Comparison of ENCODE assay signal across 9 mouse cellular contexts in genomic region chr15:61102421-61103412, GRCm38 (mm10).
DNase-seq lines count a peak whose midpoint lies in the region; ATAC-seq and TF ChIP-seq lines count a peak whose summit lies in the region.
"Had no signal": no experiment of that assay in that cellular context is flagged by ENCODE, and none has a peak within 500 bp of the region (broad histone marks: within the 10 kb centered on the region; RNA-seq: fewer than 3 reads in every experiment).

No protein-coding gene starts in this region.

- H3K4me1 ChIP-seq in heart, postnatal 0 days (ENCODE audit: control insufficient read depth, insufficient read depth): no peaks in the 10 kb centered on the region
- H3K4me1 ChIP-seq in heart, embryonic 10.5 days: no peaks in the 10 kb centered on the region
- peaks cover 6% of the 10 kb centered on the region for H3K4me1 ChIP-seq in forebrain, embryonic 16.5 days (replicated peaks; ENCODE audit: control insufficient read depth, insufficient read depth, low read length)
- H3K4me1 ChIP-seq: limb, embryonic 12.5 days had no signal

- H3K27me3 ChIP-seq in heart, postnatal 0 days (ENCODE audit: control insufficient read depth, insufficient read depth, low read length): no peaks in the 10 kb centered on the region
- H3K27me3 ChIP-seq in heart, embryonic 10.5 days (ENCODE audit: insufficient read depth, poor library complexity, severe bottlenecking): no peaks in the 10 kb centered on the region
- H3K27me3 ChIP-seq in forebrain, embryonic 16.5 days (replicated peaks; ENCODE audit: control insufficient read depth, insufficient read depth, low read length): no peaks in the 10 kb centered on the region
- H3K27me3 ChIP-seq: limb, embryonic 12.5 days had no signal

- no peak for TF ChIP-seq EP300 in heart, postnatal 0 days (IDR thresholded peaks at IDR 0.05; ENCODE audit: low read depth)

- no peak overlapping the region for H3K4me3 ChIP-seq in heart, postnatal 0 days (ENCODE audit: low read depth, low read length)
- no peak overlapping the region for H3K4me3 ChIP-seq in heart, embryonic 10.5 days
- no peak overlapping the region for H3K4me3 ChIP-seq in forebrain, embryonic 16.5 days (replicated peaks; ENCODE audit: low read length)
- H3K4me3 ChIP-seq: limb, embryonic 12.5 days had no signal

- no peaks in the 10 kb centered on the region for H3K36me3 ChIP-seq in heart, postnatal 0 days (replicated peaks; ENCODE audit: control insufficient read depth, insufficient read depth, low read length)
- no peaks in the 10 kb centered on the region for H3K36me3 ChIP-seq in heart, embryonic 10.5 days
- no peaks in the 10 kb centered on the region for H3K36me3 ChIP-seq in forebrain, embryonic 16.5 days (ENCODE audit: control insufficient read depth, insufficient read depth)
- H3K36me3 ChIP-seq: limb, embryonic 12.5 days had no signal

- TF ChIP-seq CTCF in heart, postnatal 0 days (IDR thresholded peaks at IDR 0.05; ENCODE audit: low read depth): peak; percentile 72

- DNase-seq in heart, postnatal 0 days (ENCODE audit: low spot score): peak; percentile 46
- no peak for DNase-seq in heart, embryonic 10.5 days (ENCODE audit: low spot score)
- peak; percentile 41 for DNase-seq in CD4-positive helper T cell, adult 2 months (ENCODE audit: low read depth, low spot score)
- DNase-seq in adipocyte (ENCODE audit: low spot score): peak; percentile 81
- peak; percentile 39 to 58 for DNase-seq in layer of hippocampus, postnatal 10 days (ENCODE audit: low spot score in 2 of 2)
- peak; percentile 23 for DNase-seq in neural tube, embryonic 10.5 days (ENCODE audit: extremely low spot score, low spot score)

- 37% methylated on average over 7 of the region's 7 CpGs for WGBS in heart, postnatal 0 days
- 43% methylated on average over 7 of the region's 7 CpGs for WGBS in heart, embryonic 10.5 days
- 3% methylated on average over 7 of the region's 7 CpGs for WGBS in forebrain, embryonic 16.5 days

- H3K27ac ChIP-seq in heart, postnatal 0 days (ENCODE audit: low read depth): no peak overlapping the region
- no peak overlapping the region for H3K27ac ChIP-seq in heart, embryonic 10.5 days
- no peak overlapping the region for H3K27ac ChIP-seq in forebrain, embryonic 16.5 days (ENCODE audit: low read length)
- H3K27ac ChIP-seq: limb, embryonic 12.5 days had no signal

- ATAC-seq in heart, postnatal 0 days (ENCODE audit: insufficient read depth, low read depth): no peak
- peak; percentile 89 for ATAC-seq in forebrain, embryonic 16.5 days
- no peak for ATAC-seq in monocyte, adult 5-6 weeks (replicated peaks; ENCODE audit: insufficient number of reproducible peaks, low FRiP score, low TSS enrichment, poor library complexity, severe bottlenecking)

- H3K9me3 ChIP-seq in heart, postnatal 0 days (replicated peaks; ENCODE audit: control insufficient read depth, low read length): no peaks in the 10 kb centered on the region
- H3K9me3 ChIP-seq in heart, embryonic 10.5 days: no peaks in the 10 kb centered on the region
- no peaks in the 10 kb centered on the region for H3K9me3 ChIP-seq in forebrain, embryonic 16.5 days (ENCODE audit: control insufficient read depth, low read length)
- H3K9me3 ChIP-seq: limb, embryonic 12.5 days had no signal

- H3K4me2 ChIP-seq in heart, postnatal 0 days (ENCODE audit: low read depth, low read length): no peak overlapping the region
- H3K4me2 ChIP-seq in forebrain, embryonic 16.5 days (ENCODE audit: low read length): peak overlapping the region; percentile 30; the same call in 1 of the 2 replicates
- H3K4me2 ChIP-seq: limb, embryonic 12.5 days had no signal

- H3K9ac ChIP-seq in heart, postnatal 0 days (replicated peaks; ENCODE audit: low read depth, low read length): no peak overlapping the region
- H3K9ac ChIP-seq in forebrain, embryonic 16.5 days (replicated peaks; ENCODE audit: low read depth, low read length): no peak overlapping the region
- H3K9ac ChIP-seq: limb, embryonic 12.5 days had no signal
